Mouse (Mus musculus) frontal cortex, postnatal 36 days (tissue): ENCODE results near the gene Fam20c.

ENCODE experiments used
- DNase-seq, 2 experiments: peaks; one replicate each; pipeline ENCODE4 v3.0.0; 2022; ENCODE audit warnings: low spot score in 2 of 2

Fam20c gene

DNA sequence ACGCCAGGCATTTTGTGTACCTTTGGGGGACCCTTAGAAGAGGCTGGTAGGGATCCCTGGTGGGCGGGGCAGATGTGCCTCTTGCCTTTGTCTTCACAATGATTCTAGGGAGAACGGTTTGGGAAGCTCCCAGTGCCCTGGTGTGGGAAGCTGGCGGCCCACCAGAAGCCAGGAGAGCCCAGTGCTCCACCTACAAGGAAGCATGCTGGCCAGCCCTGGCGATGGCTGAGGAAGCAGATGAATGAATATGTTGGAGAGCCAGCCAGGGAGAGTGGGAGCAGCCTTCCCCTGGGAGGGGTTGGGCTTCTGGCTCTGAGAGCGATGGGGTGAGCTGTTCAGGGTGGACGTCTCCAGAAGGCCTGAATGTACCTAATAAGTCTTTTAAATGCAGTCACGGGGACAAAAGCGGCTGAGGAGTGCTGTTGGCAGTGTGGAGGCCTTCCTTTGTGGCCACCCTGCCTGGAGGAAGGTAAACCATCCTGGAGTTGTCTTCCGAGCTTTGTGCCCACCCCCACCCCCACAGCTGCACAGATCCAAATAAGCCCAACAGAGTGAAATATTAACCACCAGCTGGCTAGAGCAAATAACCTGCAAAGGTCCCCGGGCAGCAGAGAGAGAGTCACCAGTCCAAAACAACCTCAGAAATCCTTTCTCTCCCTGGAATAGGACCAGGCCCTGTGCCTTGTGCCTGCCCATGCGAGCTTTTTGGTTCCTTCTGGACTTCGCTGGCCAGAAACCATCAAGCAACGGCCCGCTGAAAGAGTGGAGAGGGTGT, 2.2 kb downstream of the Fam20c start:
- DNase-seq = peak in 1 of 2 experiments; percentile 53

GRCm38 (mm10) chr5:138757135-138757534, 2.8 kb downstream of the Fam20c start:
- no peak for DNase-seq

- no peak for DNase-seq
Observed at GRCm38 (mm10) chr5:138757616-138758015, 3.3 kb downstream of the Fam20c start.

GRCm38 (mm10) chr5:138758533-138758932, 4.2 kb downstream of the Fam20c start:
- DNase-seq = no peak

DNA sequence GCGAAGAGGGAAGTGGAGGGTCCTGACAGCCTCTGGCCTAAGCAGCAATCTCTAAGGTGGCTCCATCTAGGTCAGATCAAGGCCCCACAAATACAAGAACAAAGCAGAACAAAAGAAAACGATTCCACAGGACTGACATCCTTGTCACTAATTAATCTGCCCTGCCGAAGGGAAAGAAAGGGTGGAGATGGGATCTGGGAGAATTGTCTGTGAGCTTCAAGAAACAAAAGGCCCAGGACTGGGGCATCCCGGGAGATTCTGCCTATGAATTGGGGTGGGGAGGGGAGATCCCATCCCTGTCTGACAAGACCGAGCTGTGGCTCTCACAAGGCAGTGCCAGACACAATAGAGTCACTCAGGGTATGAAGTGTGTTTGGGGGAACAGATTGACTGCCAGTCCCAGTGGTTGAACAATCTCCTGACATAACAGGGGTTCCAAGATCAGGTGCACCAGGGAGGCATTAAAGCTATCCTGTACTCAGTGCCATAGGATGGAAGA, 7.6 kb downstream of the Fam20c start:
- DNase-seq = no peak

GRCm38 (mm10) chr5:138762361-138762760, 8.0 kb downstream of the Fam20c start:
- DNase-seq = no peak

DNA sequence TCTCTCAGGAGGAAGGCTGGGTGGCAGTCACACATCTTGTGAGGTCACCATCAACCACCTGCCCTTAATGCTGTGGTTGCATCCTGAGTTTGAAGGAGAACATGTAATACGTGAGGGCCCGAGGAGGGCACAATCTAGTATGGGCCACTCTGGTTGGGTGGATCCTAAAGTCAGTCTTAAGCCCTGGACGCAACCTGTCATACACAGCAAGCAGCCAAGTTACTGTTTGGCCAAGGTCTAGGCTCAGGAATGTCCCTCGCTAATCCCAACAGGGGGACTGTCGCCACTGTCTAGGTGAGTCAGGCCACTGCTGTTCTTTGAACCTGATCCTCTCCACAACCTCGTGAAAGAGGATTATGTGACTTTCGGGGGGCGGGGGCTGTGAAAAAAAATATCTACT, 10.3 kb downstream of the Fam20c start:
- no peak for DNase-seq

DNA sequence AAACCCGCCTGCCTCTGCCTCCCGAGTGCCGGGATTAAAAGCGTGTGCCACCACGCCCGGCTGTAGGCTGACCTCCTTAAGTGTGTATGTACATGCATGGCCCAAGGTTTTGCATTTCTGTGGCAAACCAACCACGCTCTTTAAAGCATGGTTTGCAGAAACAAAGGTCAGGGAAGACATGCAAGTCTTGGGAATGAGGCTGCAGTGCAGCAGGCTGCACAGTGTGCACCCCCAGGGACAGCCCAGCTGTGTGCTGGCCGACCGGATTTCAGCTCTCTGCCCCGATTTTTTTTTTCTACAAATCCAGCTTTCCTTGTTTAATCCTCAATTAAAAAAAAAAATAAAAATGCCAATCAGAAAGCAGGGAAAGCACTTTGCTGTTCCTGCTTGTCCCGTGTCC, 13.3 kb downstream of the Fam20c start:
- DNase-seq = no peak

DNA sequence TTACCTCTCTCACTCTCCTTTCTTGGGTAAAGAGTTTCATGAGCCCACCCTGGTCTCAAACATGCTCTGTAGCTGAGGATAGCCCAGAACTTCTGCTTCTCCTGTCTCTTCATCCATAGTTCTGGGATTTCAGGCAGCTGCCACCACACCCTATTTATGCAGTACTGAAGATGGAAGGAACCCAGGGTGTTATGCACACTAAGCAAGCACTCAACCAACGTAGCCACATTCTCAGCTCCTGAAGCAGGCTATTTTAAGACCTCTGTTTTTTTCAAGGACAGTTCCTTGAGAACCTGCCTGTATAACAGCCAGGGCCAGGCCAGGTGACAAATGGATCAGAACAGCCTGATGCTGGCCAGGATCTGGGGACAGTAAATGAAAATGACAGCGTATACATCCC, 14.4 kb downstream of the Fam20c start:
- no peak for DNase-seq

- DNase-seq = no peak
Observed at GRCm38 (mm10) chr5:138769126-138769525, 14.8 kb downstream of the Fam20c start.

- no peak for DNase-seq
Observed at GRCm38 (mm10) chr5:138775096-138775495, 20.8 kb downstream of the Fam20c start.

DNA sequence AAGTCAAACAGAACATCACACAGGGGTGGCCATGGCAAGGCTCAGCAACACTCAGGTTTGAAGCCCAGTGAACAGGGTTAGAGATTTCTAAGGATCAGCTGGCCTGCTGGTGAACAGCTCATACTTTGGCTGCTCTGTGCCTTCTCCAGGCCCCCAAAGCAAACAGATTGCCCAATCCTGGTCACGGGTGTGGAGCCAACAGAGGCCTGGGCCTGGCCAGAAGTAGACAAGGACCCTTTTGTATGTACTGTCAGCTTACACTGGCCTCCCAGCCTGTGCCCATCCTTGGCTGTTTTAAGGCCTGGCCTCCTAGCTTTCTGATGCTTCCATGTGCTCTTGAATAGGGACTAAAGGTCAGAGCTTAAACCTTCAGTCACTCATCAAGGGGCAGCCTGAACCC, 22.0 kb downstream of the Fam20c start:
- no peak for DNase-seq

- DNase-seq = peak in 1 of 2 experiments; percentile 33
Observed at GRCm38 (mm10) chr5:138778731-138779463, 24.6 kb downstream of the Fam20c start.

DNA sequence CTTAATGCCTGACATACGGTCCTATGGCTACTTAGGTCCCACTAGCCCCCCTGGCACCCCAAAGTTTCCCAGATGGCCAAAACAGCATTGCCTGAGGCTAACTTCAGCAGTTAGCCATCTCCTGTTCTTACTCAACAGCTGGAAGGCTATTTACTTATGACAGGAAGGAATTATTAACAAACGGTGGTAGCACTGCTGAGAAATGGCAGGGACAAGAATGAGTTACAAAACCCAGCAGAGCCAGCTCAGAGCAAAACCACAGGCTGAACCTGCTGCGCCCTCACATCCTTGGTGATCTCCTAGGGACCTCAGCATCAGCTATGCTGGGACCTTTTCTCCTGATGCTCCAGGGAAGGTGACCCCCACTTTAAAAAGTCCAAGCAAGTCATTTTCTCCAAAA, 25.3 kb downstream of the Fam20c start:
- DNase-seq = no peak

DNA sequence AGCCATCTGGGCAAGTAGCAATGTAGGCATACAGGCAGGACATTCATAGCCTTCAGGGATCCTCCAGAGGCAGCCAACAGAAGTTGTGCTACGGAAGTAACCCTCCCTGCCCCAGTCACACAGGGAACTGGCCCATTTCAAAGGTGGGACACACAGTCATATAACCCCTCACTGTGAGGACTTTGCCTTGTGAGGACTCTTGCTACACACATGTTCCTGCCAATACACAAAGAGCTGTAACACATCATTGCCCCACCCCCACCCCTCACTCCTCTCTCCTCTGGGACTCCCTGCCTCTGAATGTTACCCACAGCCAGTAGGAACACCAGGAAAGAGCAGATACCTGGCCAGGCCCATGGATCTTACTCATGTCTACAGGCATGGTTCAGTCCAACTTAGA, 28.4 kb downstream of the Fam20c start:
- DNase-seq = no peak

DNA sequence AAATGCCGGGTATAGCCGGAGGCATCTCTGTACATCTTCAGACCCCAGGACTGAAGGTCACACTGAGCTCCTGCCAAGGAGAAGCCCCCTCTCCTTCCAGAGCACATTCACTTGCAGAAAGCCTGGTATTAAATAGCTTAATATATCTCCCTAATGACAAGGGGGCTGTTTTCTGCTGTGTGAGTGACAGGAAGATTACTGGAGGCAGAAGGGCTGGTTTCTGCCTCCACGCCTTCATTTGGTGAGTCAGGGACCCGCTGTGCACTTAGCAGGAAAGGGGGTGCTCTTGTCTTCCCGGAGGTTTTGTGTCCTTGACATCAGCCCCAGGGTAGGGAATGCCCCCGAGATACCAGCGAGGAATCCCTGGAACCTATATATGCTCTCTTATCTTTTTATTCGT, 28.9 kb downstream of the Fam20c start:
- DNase-seq = no peak

DNA sequence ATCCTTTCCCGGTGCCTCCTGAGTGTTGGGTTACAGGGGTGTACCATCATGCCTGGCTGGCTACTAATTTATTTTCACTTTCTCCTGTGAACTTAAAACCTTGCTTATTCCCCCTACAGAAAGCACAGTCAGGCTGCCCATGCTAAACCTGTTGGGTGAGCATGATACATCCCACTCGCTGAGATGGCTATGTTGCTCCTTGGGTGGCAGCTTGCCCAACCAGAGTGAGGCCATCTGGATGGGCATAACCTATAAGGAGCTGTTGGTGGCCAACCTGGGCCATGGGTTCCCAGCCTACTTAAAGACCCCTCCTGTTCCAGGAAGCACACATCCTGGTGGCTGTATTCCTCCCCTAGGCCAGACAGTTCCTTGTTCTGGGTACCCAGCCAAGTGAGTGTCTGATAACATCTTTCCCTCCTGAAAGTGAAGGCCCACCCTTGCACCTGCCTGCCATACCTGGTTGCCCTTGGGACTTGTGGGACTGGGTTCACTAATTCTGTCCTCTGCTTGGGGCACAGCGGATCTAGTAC, 31.7 kb downstream of the Fam20c start:
- no peak for DNase-seq

- no peak for DNase-seq
Observed at GRCm38 (mm10) chr5:138787648-138788047, 33.3 kb downstream of the Fam20c start.

DNA sequence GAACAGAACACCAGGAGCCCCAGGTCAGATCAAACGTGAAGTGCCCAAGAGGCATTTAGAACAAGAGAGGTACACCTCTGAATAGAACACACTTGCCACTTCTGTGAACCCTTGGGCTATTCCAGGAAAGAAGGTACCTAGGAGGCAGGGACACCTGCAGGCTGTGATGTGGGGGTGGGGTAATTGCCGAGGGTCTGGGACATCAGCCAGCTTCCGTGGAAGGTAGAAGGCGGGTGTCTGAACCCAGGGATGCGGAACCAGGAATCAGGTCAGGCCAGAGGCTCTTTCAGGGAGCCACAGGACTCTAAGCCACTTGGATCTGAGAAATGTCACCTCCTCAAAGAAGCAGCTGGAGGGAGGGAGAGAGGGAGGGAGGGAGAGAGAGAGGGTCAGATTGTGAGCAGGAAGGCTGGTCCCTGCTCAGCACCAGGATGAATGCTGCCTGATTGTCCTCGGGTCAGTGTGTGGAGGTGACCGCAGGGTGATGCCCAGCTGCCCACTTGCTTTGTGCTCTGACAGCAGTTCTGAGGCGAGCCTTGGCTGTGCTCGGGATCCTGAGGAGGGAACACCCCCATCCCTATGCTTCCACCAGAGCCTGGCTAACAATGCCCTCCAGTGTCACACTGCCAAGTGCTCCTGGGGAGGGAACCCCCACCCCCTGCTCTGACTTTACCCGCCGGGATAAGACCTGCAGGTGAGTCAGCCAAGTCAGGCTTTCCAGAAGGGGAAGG, 34.3 kb downstream of the Fam20c start:
- DNase-seq = no peak

DNA sequence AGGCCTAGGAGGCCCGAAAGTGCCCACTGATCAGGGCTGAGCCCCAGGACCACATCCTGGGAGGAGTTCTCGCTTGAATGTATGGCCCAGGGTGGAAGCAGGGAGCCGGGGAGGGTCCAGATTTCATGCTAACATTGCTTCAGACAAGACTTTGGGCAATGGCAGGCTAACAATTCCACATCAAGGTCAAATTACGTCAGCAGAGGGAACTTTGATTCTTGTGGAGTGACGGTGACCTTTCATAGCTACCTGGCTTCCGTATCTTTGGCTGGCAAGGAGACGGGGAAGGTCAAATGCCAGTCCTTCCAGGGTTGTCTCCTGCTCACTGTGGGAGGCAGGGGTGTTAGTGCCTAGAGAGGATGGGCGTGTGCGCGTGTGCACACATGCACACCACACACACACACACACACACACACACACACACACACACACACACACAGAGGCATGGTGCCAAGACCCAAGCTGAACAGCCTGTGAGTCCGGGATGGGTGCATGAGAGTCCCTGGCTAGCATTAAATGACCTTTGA, 36.7 kb downstream of the Fam20c start:
- DNase-seq = no peak

DNA sequence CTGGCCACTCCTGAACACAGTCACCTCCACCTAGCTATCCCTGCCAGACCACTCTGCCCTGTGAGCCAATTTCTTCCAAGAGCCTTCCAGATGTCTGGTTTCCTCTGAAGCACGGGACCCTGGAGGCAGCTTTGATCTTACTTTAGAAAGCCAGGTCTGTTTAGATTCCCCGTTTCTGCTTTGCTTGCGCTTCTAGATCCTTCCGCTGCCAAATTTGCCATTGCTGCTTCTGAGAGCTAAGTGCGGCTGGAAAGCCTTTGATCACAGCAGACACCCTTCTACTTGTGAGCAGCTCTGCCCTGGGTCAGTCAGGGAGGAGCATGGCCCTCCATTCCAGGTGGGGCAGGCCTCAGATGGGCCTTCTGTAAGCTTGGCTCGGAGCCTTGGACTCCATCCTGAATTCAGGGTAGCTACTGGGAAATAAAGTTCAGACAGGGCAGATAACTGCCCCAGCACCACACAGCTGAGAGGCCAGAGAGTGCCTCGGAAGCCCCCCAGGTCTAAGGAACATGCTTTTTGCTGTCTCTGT, 47.3 kb downstream of the Fam20c start:
- DNase-seq = no peak

GRCm38 (mm10) chr5:138804286-138804685, 50.0 kb downstream of the Fam20c start:
- no peak for DNase-seq
